In genomic region chr9:41475326-41475725, GRCm38 (mm10) we compare ENCODE assay signal across 8 mouse cellular contexts.
DNase-seq lines count a peak whose midpoint lies in the region; ATAC-seq lines count a peak whose summit lies in the region.

No protein-coding gene starts in this region.

- H3K27ac ChIP-seq in heart, embryonic 14.5 days (replicated peaks in 1 of 2; ENCODE audit: control insufficient read depth in 1 of 2, insufficient read depth in 1 of 2, low read depth in 2 of 2, low read length in 2 of 2) = peak overlapping the region; percentile 56 to 84
- peak overlapping the region; percentile 85 for H3K27ac ChIP-seq in limb, embryonic 10.5 days

- H3K36me3 ChIP-seq in heart, embryonic 14.5 days (ENCODE audit: control insufficient read depth, insufficient read depth, low read length) = no peaks in the 10 kb centered on the region
- no peaks in the 10 kb centered on the region for H3K36me3 ChIP-seq in limb, embryonic 10.5 days

- H3K4me1 ChIP-seq in heart, embryonic 14.5 days (ENCODE audit: control insufficient read depth in 2 of 2, insufficient read depth in 2 of 2, low read length in 2 of 2) = peaks cover 4 to 6% of the 10 kb centered on the region in 2 experiments; a peak in 3 of 4 replicates
- peaks cover 21% of the 10 kb centered on the region for H3K4me1 ChIP-seq in limb, embryonic 10.5 days

- peak; percentile 18 for DNase-seq in ovary, postnatal 14 days (ENCODE audit: low spot score)
- DNase-seq in ovary, postnatal 36 days (ENCODE audit: low spot score) = no peak
- no peak for DNase-seq in limb, embryonic 10.5 days (ENCODE audit: low spot score)
- DNase-seq in testis, postnatal 14 days (ENCODE audit: low spot score) = peak; percentile 25
- DNase-seq in layer of hippocampus, adult 8-10 months (ENCODE audit: low spot score in 2 of 2) = no peak
- DNase-seq in right cerebral cortex, postnatal 14 days = no peak

- H3K27me3 ChIP-seq in heart, embryonic 14.5 days (ENCODE audit: control insufficient read depth, insufficient read depth, low read length) = no peaks in the 10 kb centered on the region
- no peaks in the 10 kb centered on the region for H3K27me3 ChIP-seq in limb, embryonic 10.5 days (ENCODE audit: low read depth, poor library complexity, severe bottlenecking)

- H3K4me3 ChIP-seq in heart, embryonic 14.5 days (ENCODE audit: control insufficient read depth in 1 of 2, insufficient read depth in 1 of 2, low read depth in 1 of 2, low read length in 2 of 2) = peak overlapping the region; percentile 0 to 9; a peak in 1 of 4 replicates
- H3K4me3 ChIP-seq in limb, embryonic 10.5 days = peak overlapping the region; percentile 11; the same call in 1 of the 2 replicates

- 56% methylated on average over 8 of the region's 8 CpGs for WGBS in heart, embryonic 14.5 days
- WGBS in limb, embryonic 10.5 days = 91% methylated on average over 8 of the region's 8 CpGs

- peak overlapping the region; percentile 57; the same call in 1 of the 2 replicates for H3K9ac ChIP-seq in heart, embryonic 14.5 days (ENCODE audit: low read length)

- ATAC-seq in heart, embryonic 14.5 days (ENCODE audit: insufficient number of reproducible peaks, insufficient read depth, low FRiP score, low read depth) = no peak
- ATAC-seq in erythroid progenitor cell, adult 5-6 weeks (replicated peaks; ENCODE audit: low FRiP score, poor library complexity, severe bottlenecking) = no peak

- no peaks in the 10 kb centered on the region for H3K9me3 ChIP-seq in heart, embryonic 14.5 days (ENCODE audit: control insufficient read depth, low read length)
- no peaks in the 10 kb centered on the region for H3K9me3 ChIP-seq in limb, embryonic 10.5 days (replicated peaks)

- H3K4me2 ChIP-seq in heart, embryonic 14.5 days (ENCODE audit: low read length) = peak overlapping the region; percentile 51

Comparison
In these comparisons a context has a peak if more than half of its experiments do, and no peak if none do; other contexts are left out.
1. DNase-seq: peak in ovary, postnatal 14 days (single experiment) and testis, postnatal 14 days (single experiment); none in ovary, postnatal 36 days (single experiment), limb, embryonic 10.5 days (single experiment), layer of hippocampus, adult 8-10 months (0 of 2) and right cerebral cortex, postnatal 14 days (single experiment).